In the genomic region with DNA sequence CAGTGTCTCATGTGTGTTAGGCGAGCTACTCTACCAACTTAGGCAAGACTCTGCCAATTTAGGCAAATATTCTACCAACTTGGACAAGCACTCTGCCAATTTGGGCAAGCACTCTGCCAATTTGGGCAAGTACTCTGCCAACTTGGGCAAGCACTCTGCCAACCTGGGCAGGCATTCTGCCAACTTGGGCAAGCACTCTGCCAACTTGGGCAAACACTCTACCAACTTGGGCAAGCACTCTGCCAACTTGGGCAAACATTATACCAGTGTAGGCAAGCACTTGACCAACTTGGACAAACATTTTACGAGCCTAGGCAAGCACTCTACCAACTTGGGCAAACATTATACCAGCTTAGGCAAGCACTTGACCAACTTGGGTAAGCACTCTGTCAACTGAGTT, we compare ENCODE assay signal across 13 mouse cellular contexts.
"Had no signal": no experiment of that assay in that cellular context is flagged by ENCODE, and none has a peak within 500 bp of the region (broad histone marks: within the 10 kb centered on the region; RNA-seq: fewer than 3 reads in every experiment).

No protein-coding gene starts in this region.

- H3K27me3 ChIP-seq: limb, embryonic 15.5 days; neural tube, embryonic 13.5 days had no signal

- H3K9ac ChIP-seq: limb, embryonic 15.5 days; liver, embryonic 14.5 days; midbrain, embryonic 12.5 days; neural tube, embryonic 13.5 days had no signal

- H3K4me3 ChIP-seq: limb, embryonic 15.5 days; midbrain, embryonic 12.5 days; neural tube, embryonic 13.5 days had no signal

- H3K4me2 ChIP-seq: limb, embryonic 15.5 days; midbrain, embryonic 12.5 days; neural tube, embryonic 13.5 days had no signal

- H3K27ac ChIP-seq: limb, embryonic 15.5 days; liver, embryonic 14.5 days; midbrain, embryonic 12.5 days; neural tube, embryonic 13.5 days had no signal

- H3K9me3 ChIP-seq: limb, embryonic 15.5 days; neural tube, embryonic 13.5 days had no signal

- ATAC-seq: hindbrain, embryonic 16.5 days; inflammation-experienced regulatory T-cells, adult 6 months; intestine, postnatal 0 days; midbrain, embryonic 16.5 days had no signal

- DNase-seq: retina, postnatal 1 day; right cerebral cortex, postnatal 4 days; spleen, adult 18-20 months; thymus, adult 18-20 months; thymus, postnatal 25 days had no signal
